Mouse (Mus musculus): ENCODE measurements around the gene Shmt2.

DNA sequence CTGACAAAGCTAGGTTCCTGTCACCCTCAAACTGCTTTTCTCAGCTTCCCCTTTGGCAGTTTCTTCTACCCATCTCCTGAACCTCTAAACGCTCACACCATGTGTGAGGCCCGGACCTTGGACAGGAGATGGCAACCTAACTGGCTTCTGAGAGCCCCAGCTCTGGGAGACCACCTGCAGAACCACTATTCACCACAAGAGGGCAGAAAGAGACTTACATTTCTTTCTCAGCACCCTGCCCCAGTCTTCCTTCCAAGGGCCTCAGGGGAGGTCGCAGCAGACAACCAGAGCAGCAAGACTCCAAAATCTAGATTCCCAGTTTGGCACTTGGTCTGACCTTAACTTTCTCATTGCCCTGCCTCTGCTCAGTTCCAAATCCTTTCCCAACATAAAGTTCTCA, 47.2 kb upstream of the Shmt2 start:
- TF ChIP-seq CTCF (IDR thresholded peaks at IDR 0.05; ENCODE audit: low read depth) (peak; percentile 92), EP300 (optimal IDR thresholded peaks at IDR 0.05) (no peak)

Measured in stomach, postnatal 0 days (tissue).